Mouse (Mus musculus) embryonic fibroblast, embryonic 13.5 days (primary cell): Measurements from ENCODE around the gene Scaf8.

ENCODE experiments used
- CTCF ChIP-seq: IDR thresholded peaks from 2 replicates; pipeline ENCODE4 v1.5.1; 2011; ENCODE audit warnings: mild to moderate bottlenecking, control low read depth, low read length, moderate library complexity, borderline replicate concordance; ENCODE audit not compliant: insufficient read depth
- POLR2A ChIP-seq: IDR thresholded peaks from 2 replicates; pipeline ENCODE4 v1.6.1; 2011; ENCODE audit warnings: low read depth, mild to moderate bottlenecking, control low read depth, low read length, moderate library complexity

DNA sequence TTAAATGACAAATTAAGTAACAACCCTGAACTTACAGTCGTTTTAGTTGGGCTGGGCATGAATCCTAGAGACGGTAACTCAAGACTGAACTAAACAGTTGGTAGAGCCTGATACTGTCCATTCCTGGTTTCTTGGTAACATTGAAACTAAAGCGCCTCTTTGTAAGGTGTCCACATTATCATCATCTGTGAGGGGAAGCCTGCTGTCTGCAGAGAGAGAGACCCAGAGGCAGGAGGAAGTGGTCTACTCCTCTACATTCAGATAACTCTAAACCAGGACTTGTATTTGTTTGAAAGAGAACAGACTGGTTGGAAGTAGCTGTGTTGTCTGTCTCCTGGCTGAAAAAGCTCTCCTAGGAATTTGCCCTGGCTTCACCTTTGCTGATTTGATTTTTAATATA, 108.9 kb downstream of the Scaf8 start:
- TF ChIP-seq POLR2A (no peak), CTCF (no peak)
